Mouse (Mus musculus): ENCODE data around the gene Ctnnd1. TPM values are rescaled to one million over a fixed set of nuclear protein-coding genes. Genes with fewer than 3 reads are reported as not detected.

Gene Ctnnd1
- total RNA-seq, 1 experiment from 2014 or later, result 7.9 TPM

Other genes starting within 250 kb of the Ctnnd1 start
- 29.0 to 40.3 TPM (median 31.7 TPM) in 3 replicates for gene Calcrl, start 225.4 kb downstream of the Ctnnd1 start, total RNA-seq (2017)
- gene Tfpi, start 174.0 kb downstream of the Ctnnd1 start, total RNA-seq (2017), result 2.2 to 4.7 TPM (median 4.2 TPM) in 3 replicates
- not detected in 3 replicates for gene Btbd18, start 8.3 kb upstream of the Ctnnd1 start, total RNA-seq (2017)
- 34.9 to 47.7 TPM (median 37.5 TPM) in 3 replicates for gene Selenoh, start 20.0 kb upstream of the Ctnnd1 start, total RNA-seq (2017)
- 4.1 TPM in 1 of 3 replicates, not detected in the others for gene Gm28635, start 27.3 kb upstream of the Ctnnd1 start, total RNA-seq (2017)
- 10.5 to 19.9 TPM (median 11.5 TPM) in 3 replicates for gene Med19, start 27.6 kb upstream of the Ctnnd1 start, total RNA-seq (2017)
- 20.9 to 31.5 TPM (median 22.4 TPM) in 3 replicates for gene Tmx2, start 28.4 kb upstream of the Ctnnd1 start, total RNA-seq (2017)
- 22.4 to 46.2 TPM (median 25.7 TPM) in 3 replicates for gene Zdhhc5, start 64.4 kb upstream of the Ctnnd1 start, total RNA-seq (2017)
- 29.1 to 46.4 TPM (median 29.3 TPM) in 3 replicates for gene Clp1, start 76.6 kb upstream of the Ctnnd1 start, total RNA-seq (2017)
- not detected in 3 replicates for gene Ypel4, start 83.3 kb upstream of the Ctnnd1 start, total RNA-seq (2017)
- not detected in 3 replicates for gene Gm19426, start 92.9 kb upstream of the Ctnnd1 start, total RNA-seq (2017)
- not detected in 3 replicates for gene Serping1, start 124.7 kb upstream of the Ctnnd1 start, total RNA-seq (2017)
- gene Ube2l6, start 148.1 kb upstream of the Ctnnd1 start, total RNA-seq (2017), result 19.2 to 64.4 TPM (median 43.8 TPM) in 3 replicates
- gene Smtnl1, start 171.9 kb upstream of the Ctnnd1 start, total RNA-seq (2017), result not detected in 3 replicates
- gene Timm10, start 176.2 kb upstream of the Ctnnd1 start, total RNA-seq (2017), result 11.3 to 21.0 TPM (median 16.2 TPM) in 3 replicates
- 0.29 to 0.32 TPM in 2 of 3 replicates, not detected in the other for gene Slc43a1, start 188.1 kb upstream of the Ctnnd1 start, total RNA-seq (2017)
- gene Rtn4rl2, start 235.9 kb upstream of the Ctnnd1 start, total RNA-seq (2017), result not detected in 3 replicates

Data from monocyte, adult 5-6 weeks (primary cell).